Mouse (Mus musculus) adrenal gland, postnatal 0 days (tissue): ENCODE results near the gene Gm6358. TPM values are rescaled to one million over a fixed set of nuclear protein-coding genes. Genes with fewer than 3 reads are reported as not detected.

Experiments used
- polyA plus RNA-seq: library from polyadenylated mRNA; unstranded; fragments of >200 nt; fragmentation: Nextera tagmentation; extraction: Ambion mirVana; gene quantifications from 2 replicates; pipeline ENCODE4 v1.2.1, GENCODE M21; 2015

The Gm6358 gene
- polyA plus RNA-seq = not detected in 2 replicates

GRCm38 (mm10) chr16:89140551-89140950 lies at the start of gene Gm6358:
Gene Gm6358 (plus strand): TSS chr16:89140851.

GRCm38 (mm10) chr16:89150786-89151185 lies 10.1 kb downstream of the Gm6358 start, which contains the start of gene Gm10061:
Gene Gm10061 (plus strand): TSS chr16:89151086.

GRCm38 (mm10) chr16:89157652-89158051 lies 17.0 kb downstream of the Gm6358 start, which contains the start of gene Gm9789:
Gene Gm9789 (plus strand): TSS chr16:89157952.

GRCm38 (mm10) chr16:89169190-89169589 lies 28.5 kb downstream of the Gm6358 start, which contains the start of gene Gm7735:
Gene Gm7735 (plus strand): TSS chr16:89169490.

GRCm38 (mm10) chr16:89174435-89174834 lies 33.8 kb downstream of the Gm6358 start, which contains the start of gene 1110057P08Rik:
Gene 1110057P08Rik (plus strand): TSS chr16:89174735.

Other genes with a start within 250 kb of the Gm6358 start
- not detected in 2 replicates for gene Krtap19-5, start 244.4 kb upstream of the Gm6358 start, polyA plus RNA-seq
- gene Krtap19-9b, start 208.6 kb upstream of the Gm6358 start, polyA plus RNA-seq = not detected in 2 replicates
- not detected in 2 replicates for gene Krtap16-3, start 178.0 kb upstream of the Gm6358 start, polyA plus RNA-seq
- not detected in 2 replicates for gene Krtap22-2, start 130.1 kb upstream of the Gm6358 start, polyA plus RNA-seq
- gene Gm10229, start 125.6 kb upstream of the Gm6358 start, polyA plus RNA-seq = not detected in 2 replicates
- gene Krtap6-1, start 109.2 kb upstream of the Gm6358 start, polyA plus RNA-seq = not detected in 2 replicates
- gene Gm10228, start 99.4 kb upstream of the Gm6358 start, polyA plus RNA-seq = not detected in 2 replicates
- not detected in 2 replicates for gene Krtap6-5, start 93.0 kb upstream of the Gm6358 start, polyA plus RNA-seq
- not detected in 2 replicates for gene 1110025L11Rik, start 76.8 kb upstream of the Gm6358 start, polyA plus RNA-seq
- gene Krtap6-3, start 56.8 kb upstream of the Gm6358 start, polyA plus RNA-seq = not detected in 2 replicates
- gene Gm10061, start 10.2 kb downstream of the Gm6358 start, polyA plus RNA-seq = not detected in 2 replicates
- not detected in 2 replicates for gene Gm9789, start 17.1 kb downstream of the Gm6358 start, polyA plus RNA-seq
- not detected in 2 replicates for gene Gm7735, start 28.6 kb downstream of the Gm6358 start, polyA plus RNA-seq
- not detected in 2 replicates for gene 1110057P08Rik, start 33.9 kb downstream of the Gm6358 start, polyA plus RNA-seq
- not detected in 2 replicates for gene Krtap20-2, start 65.0 kb downstream of the Gm6358 start, polyA plus RNA-seq